Mouse (Mus musculus): Measurements from ENCODE around the gene Zdhhc4.

Gene Zdhhc4

GRCm38 (mm10) chr5:143275761-143276160 is 53.3 kb downstream of the Zdhhc4 start:
- no peak for DNase-seq (ENCODE audit: low spot score)

GRCm38 (mm10) chr5:143272540-143273330 is 56.3 kb downstream of the Zdhhc4 start:
- no peak for DNase-seq (ENCODE audit: low spot score)

- no peak for DNase-seq (ENCODE audit: low spot score)
These were observed 56.9 kb downstream of the Zdhhc4 start for GRCm38 (mm10) chr5:143272108-143272507.

- no peak for DNase-seq (ENCODE audit: low spot score)
These were observed 57.4 kb downstream of the Zdhhc4 start for GRCm38 (mm10) chr5:143271642-143272041.

- DNase-seq (ENCODE audit: low spot score), result no peak
These were observed 58.9 kb downstream of the Zdhhc4 start for GRCm38 (mm10) chr5:143270151-143270519.

GRCm38 (mm10) chr5:143269363-143270150 is 59.5 kb downstream of the Zdhhc4 start, which contains the start of gene Zfp316:
Gene Zfp316, minus strand, starts transcription at chr5:143270022.
- peak; percentile 82 for DNase-seq (ENCODE audit: low spot score)

- no peak for DNase-seq (ENCODE audit: low spot score)
These were observed 60.1 kb downstream of the Zdhhc4 start for GRCm38 (mm10) chr5:143268985-143269362.

GRCm38 (mm10) chr5:143266794-143267193 is 62.3 kb downstream of the Zdhhc4 start:
- no peak for DNase-seq (ENCODE audit: low spot score)
